24 mouse cellular contexts compared by ENCODE assay signal in the genomic region with DNA sequence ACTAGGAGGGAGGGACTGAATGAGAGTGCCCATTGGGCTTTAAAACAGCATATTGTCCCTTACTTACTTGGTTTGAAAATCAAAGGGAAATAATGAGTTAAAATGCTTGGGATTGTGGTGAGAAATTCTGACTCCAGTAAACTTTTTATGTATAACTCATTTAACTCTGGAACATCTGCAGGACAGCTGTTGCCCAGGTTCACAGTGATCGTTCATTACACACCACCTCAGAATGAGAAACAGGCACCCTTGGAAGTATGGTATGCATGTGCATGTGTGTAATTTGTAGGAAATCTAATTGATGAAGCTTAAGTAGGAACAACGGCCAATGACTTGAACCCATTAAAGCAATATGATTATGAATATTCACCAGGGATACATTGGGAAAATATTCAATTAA.
A peak's percentile ranks its signal among the peaks of the same experiment; 100 is the strongest.
DNase-seq lines count a peak whose midpoint lies in the region; ATAC-seq and TF ChIP-seq lines count a peak whose summit lies in the region.
"Had no signal": no experiment of that assay in that cellular context is flagged by ENCODE, and none has a peak within 500 bp of the region (broad histone marks: within the 10 kb centered on the region; RNA-seq: fewer than 3 reads in every experiment).

No protein-coding gene starts in this region.

- H3K36me3 ChIP-seq in embryonic facial prominence, embryonic 14.5 days (ENCODE audit: control insufficient read depth, insufficient read depth, low read length): no peaks in the 10 kb centered on the region
- no peaks in the 10 kb centered on the region for H3K36me3 ChIP-seq in limb, embryonic 14.5 days (ENCODE audit: control insufficient read depth, insufficient read depth, low read length)
- H3K36me3 ChIP-seq: embryonic facial prominence, embryonic 13.5 days; forebrain, embryonic 15.5 days; heart, embryonic 10.5 days; heart, embryonic 13.5 days; hindbrain, embryonic 12.5 days had no signal

- no peak for TF ChIP-seq POLR2A in limb, embryonic 14.5 days (IDR thresholded peaks at IDR 0.05; ENCODE audit: borderline replicate concordance, extremely low read depth, insufficient read depth, insufficient read length)

- H3K9ac ChIP-seq in embryonic facial prominence, embryonic 14.5 days (ENCODE audit: low read depth, low read length): no peak overlapping the region
- no peak overlapping the region for H3K9ac ChIP-seq in limb, embryonic 14.5 days (ENCODE audit: low read depth, low read length, severe bottlenecking)
- H3K9ac ChIP-seq: embryonic facial prominence, embryonic 13.5 days; forebrain, embryonic 15.5 days; heart, embryonic 13.5 days; hindbrain, embryonic 12.5 days had no signal

- no peak for ATAC-seq in embryonic facial prominence, embryonic 14.5 days (ENCODE audit: low read depth)
- peak; percentile 56; the same call in 1 of the 2 replicates for ATAC-seq in limb, embryonic 14.5 days (ENCODE audit: low FRiP score, low read depth)
- ATAC-seq: CD4-positive, CD25-positive, alpha-beta regulatory T cell, adult 4 months; forebrain, embryonic 15.5 days; hindbrain, embryonic 16.5 days; inflammation-experienced regulatory T-cells, adult 6 months; intestine, embryonic 16.5 days had no signal

- WGBS in embryonic facial prominence, embryonic 14.5 days: 32% methylated on average over 2 of the region's 2 CpGs
- WGBS in limb, embryonic 14.5 days: 21% methylated on average over 2 of the region's 2 CpGs

- intact Hi-C loops in heart, postnatal 14 days (cut with DNase I): no loop called here

- H3K4me3 ChIP-seq in embryonic facial prominence, embryonic 14.5 days (ENCODE audit: low read depth, low read length): no peak overlapping the region
- H3K4me3 ChIP-seq in limb, embryonic 14.5 days (replicated peaks; ENCODE audit: low read length): no peak overlapping the region
- H3K4me3 ChIP-seq: embryonic facial prominence, embryonic 13.5 days; forebrain, embryonic 15.5 days; heart, adult 2 months; heart, embryonic 10.5 days; heart, embryonic 13.5 days; hindbrain, embryonic 12.5 days had no signal

- H3K9me3 ChIP-seq in embryonic facial prominence, embryonic 14.5 days (ENCODE audit: control insufficient read depth, low read length): no peaks in the 10 kb centered on the region
- no peaks in the 10 kb centered on the region for H3K9me3 ChIP-seq in limb, embryonic 14.5 days (ENCODE audit: control insufficient read depth, low read length)
- H3K9me3 ChIP-seq: embryonic facial prominence, embryonic 13.5 days; forebrain, embryonic 15.5 days; heart, embryonic 10.5 days; heart, embryonic 13.5 days; hindbrain, embryonic 12.5 days had no signal

- H3K4me1 ChIP-seq in embryonic facial prominence, embryonic 14.5 days (ENCODE audit: control insufficient read depth, insufficient read depth, low read length): no peaks in the 10 kb centered on the region
- H3K4me1 ChIP-seq in limb, embryonic 14.5 days (ENCODE audit: control insufficient read depth, insufficient read depth, low read length): peaks cover 19% of the 10 kb centered on the region
- H3K4me1 ChIP-seq: embryonic facial prominence, embryonic 13.5 days; forebrain, embryonic 15.5 days; heart, embryonic 10.5 days; heart, embryonic 13.5 days; hindbrain, embryonic 12.5 days had no signal

- peak; percentile 31 for DNase-seq in embryo, embryonic 11 days
- no peak for DNase-seq in embryo, embryonic 9.5 days (ENCODE audit: extremely low spot score)
- peak; percentile 69 for DNase-seq in embryonic facial prominence, embryonic 14.5 days (ENCODE audit: low spot score)
- DNase-seq in hindlimb bud, embryonic 11.5 days (ENCODE audit: extremely low spot score, low read depth, low spot score): peak; percentile 46
- DNase-seq in limb, embryonic 14.5 days (ENCODE audit: low spot score): peak; percentile 68
- DNase-seq in heart, postnatal 14 days: no peak
- no peak for DNase-seq in kidney, adult 8-10 months
- DNase-seq: cerebellum, adult 11 months; cerebellum, adult 8-10 months; cerebellum, postnatal 10 days; cerebellum, postnatal 36 days; gastrocnemius, postnatal 10 days; gastrocnemius, postnatal 36 days; heart, adult 2 months; kidney, adult 18-20 months had no signal

- no peak overlapping the region for H3K4me2 ChIP-seq in embryonic facial prominence, embryonic 14.5 days (ENCODE audit: low read depth, low read length)
- no peak overlapping the region for H3K4me2 ChIP-seq in limb, embryonic 14.5 days (replicated peaks; ENCODE audit: low read depth, low read length, severe bottlenecking)
- H3K4me2 ChIP-seq: embryonic facial prominence, embryonic 13.5 days; forebrain, embryonic 15.5 days; heart, embryonic 13.5 days; hindbrain, embryonic 12.5 days had no signal

- no peaks in the 10 kb centered on the region for H3K27me3 ChIP-seq in embryonic facial prominence, embryonic 14.5 days (replicated peaks; ENCODE audit: control insufficient read depth, insufficient read depth, low read length)
- H3K27me3 ChIP-seq in limb, embryonic 14.5 days (ENCODE audit: control insufficient read depth, insufficient read depth, low read length): no peaks in the 10 kb centered on the region
- H3K27me3 ChIP-seq: embryonic facial prominence, embryonic 13.5 days; forebrain, embryonic 15.5 days; heart, embryonic 13.5 days; hindbrain, embryonic 12.5 days had no signal

- no peak overlapping the region for H3K27ac ChIP-seq in embryonic facial prominence, embryonic 14.5 days (replicated peaks; ENCODE audit: low read depth, low read length)
- no peak overlapping the region for H3K27ac ChIP-seq in limb, embryonic 14.5 days (replicated peaks; ENCODE audit: low read depth, low read length)
- H3K27ac ChIP-seq: embryonic facial prominence, embryonic 13.5 days; forebrain, embryonic 15.5 days; heart, adult 2 months; heart, embryonic 10.5 days; heart, embryonic 13.5 days; hindbrain, embryonic 12.5 days had no signal

Comparison
In these comparisons a context has a peak if more than half of its experiments do, and no peak if none do; other contexts are left out.
1. DNase-seq: peak in embryo, embryonic 11 days (single experiment), embryonic facial prominence, embryonic 14.5 days (single experiment), hindlimb bud, embryonic 11.5 days (single experiment) and limb, embryonic 14.5 days (single experiment); none in embryo, embryonic 9.5 days (single experiment), heart, postnatal 14 days (0 of 2) and kidney, adult 8-10 months (0 of 2).